Comparison of ENCODE assay signal across 21 mouse cellular contexts in genomic region chr9:59330055-59330454, GRCm38 (mm10).
"Had no signal": no experiment of that assay in that cellular context is flagged by ENCODE, and none has a peak within 500 bp of the region (broad histone marks: within the 10 kb centered on the region; RNA-seq: fewer than 3 reads in every experiment).

No protein-coding gene starts in this region.

- ATAC-seq: hindbrain, embryonic 16.5 days; hindbrain, postnatal 0 days; inflammation-experienced regulatory T-cells, adult 6 months; intestine, embryonic 15.5 days; intestine, embryonic 16.5 days; intestine, postnatal 0 days had no signal

- DNase-seq: heart, postnatal 10 days; heart, postnatal 36 days; heart, postnatal 4 days; kidney, adult 11 months; kidney, adult 18-20 months; kidney, adult 2 months; kidney, adult 8-10 months; kidney, adult 9 months; kidney, postnatal 10 days; kidney, postnatal 14 days; kidney, postnatal 25 days; kidney, postnatal 36 days; kidney, postnatal 4 days; layer of hippocampus, adult 9-11 months; layer of hippocampus, postnatal 36 days had no signal
